Mouse (Mus musculus): ENCODE measurements around the gene Tmem141. TPM values are rescaled to one million over a fixed set of nuclear protein-coding genes. Genes with fewer than 3 reads are reported as not detected.

Gene Tmem141
- total and polyA plus RNA-seq, 3 experiments, result 6.2 to 11.1 (median 7.7) TPM

DNA sequence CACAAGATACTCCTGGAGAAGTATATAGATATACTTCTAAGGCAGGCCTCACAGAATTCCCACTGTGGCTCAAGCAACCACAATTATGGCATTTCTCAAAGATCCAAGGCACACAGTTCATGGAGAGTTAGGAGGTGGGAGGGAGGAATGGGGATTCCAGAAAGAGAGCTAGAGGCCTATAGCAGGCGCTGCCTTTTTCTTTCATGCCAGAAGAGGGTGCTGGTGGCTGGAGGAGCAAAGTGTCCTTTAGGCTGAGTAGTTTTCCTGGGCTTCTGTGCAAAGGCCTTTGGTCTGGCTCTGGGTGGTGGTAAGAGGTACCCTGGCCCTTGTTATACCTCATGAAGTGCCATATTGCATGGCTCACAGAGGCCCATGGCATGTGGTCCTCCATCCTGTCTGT lies 12.2 kb upstream of the Tmem141 start:
- in situ Hi-C loops (cut with MboI; ENCODE audit: low pct_ligation_motif_present, low pct_unique_long_range_greater_than_20kb, low sequenced_read_pairs), result no loop called here
- Histone ChIP-seq H3K9me3 (replicated peaks; ENCODE audit: low read length) (no peaks in the 10 kb centered on the region), H3K9ac (ENCODE audit: insufficient read depth, low read depth) (no peak overlapping the region), H3K27ac (ENCODE audit: insufficient read depth, low read depth) (no peak overlapping the region), H3K4me3 (replicated peaks in 1 of 3; ENCODE audit: low read depth in 2 of 3, low read length in 2 of 3, poor library complexity in 1 of 3) (no peak overlapping the region), H3K4me2 (ENCODE audit: insufficient read depth, low read depth, poor library complexity, severe bottlenecking) (no peak overlapping the region), H3K36me3 (replicated peaks in 1 of 2; ENCODE audit: control insufficient read depth in 1 of 2, insufficient read depth in 1 of 2, low read length in 1 of 2) (no peaks in the 10 kb centered on the region), H3K27me3 (replicated peaks) (peaks cover 69% of the 10 kb centered on the region), H3K4me1 (ENCODE audit: control insufficient read depth in 1 of 2, insufficient read depth in 2 of 2) (no peaks in the 10 kb centered on the region), H3K79me2 (replicated peaks; ENCODE audit: control insufficient read depth, extremely low read depth, insufficient read depth, poor library complexity, severe bottlenecking) (no peaks in the 10 kb centered on the region)
- peak; percentile 4 for DNase-seq (ENCODE audit: extremely low read depth)
- TF ChIP-seq RAD21 (IDR thresholded peaks at IDR 0.05; ENCODE audit: low read depth, low read length), result peak; percentile 29
- TF ChIP-seq POLR2A (IDR thresholded peaks at IDR 0.05; ENCODE audit: low read depth, low read length), result no peak
- peak; percentile 17 to 44; a peak in 2 of 4 replicates for TF ChIP-seq CTCF (conservative IDR thresholded peaks at IDR 0.05 in 1 of 2, IDR thresholded peaks at IDR 0.05 in 1 of 2; ENCODE audit: low read depth in 2 of 2, low read length in 2 of 2)
- dilution Hi-C loops (cut with MboI; ENCODE audit: extremely low pct_ligation_motif_present, extremely low pct_unique_long_range_greater_than_20kb, low sequenced_read_pairs), result no loop called here

DNA sequence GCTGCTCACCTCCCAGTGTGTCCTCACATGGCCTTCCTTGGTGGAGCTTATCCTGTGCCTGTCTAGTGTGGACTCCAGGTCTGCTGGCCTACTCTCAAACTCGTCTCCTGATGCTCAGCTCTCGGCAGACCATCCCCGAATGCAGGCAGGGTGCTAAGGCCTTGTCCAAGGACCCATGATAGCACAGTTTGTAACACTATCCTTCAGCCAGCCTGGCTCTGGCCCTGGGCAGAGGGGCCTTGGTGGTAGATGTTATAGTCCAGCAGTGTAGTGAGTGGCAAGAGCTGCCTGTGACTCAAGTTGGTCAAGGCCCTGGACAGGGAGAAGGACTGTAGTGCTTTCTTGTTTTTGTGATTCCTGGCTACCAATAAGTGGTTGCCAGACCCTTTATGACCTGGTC lies 11.8 kb upstream of the Tmem141 start:
- Histone ChIP-seq H3K4me1 (ENCODE audit: control insufficient read depth in 1 of 2, insufficient read depth in 2 of 2) (no peaks in the 10 kb centered on the region), H3K4me3 (replicated peaks in 1 of 3; ENCODE audit: low read depth in 2 of 3, low read length in 2 of 3, poor library complexity in 1 of 3) (no peak overlapping the region), H3K9me3 (replicated peaks; ENCODE audit: low read length) (no peaks in the 10 kb centered on the region), H3K27me3 (replicated peaks) (peaks cover 68% of the 10 kb centered on the region), H3K9ac (ENCODE audit: insufficient read depth, low read depth) (no peak overlapping the region), H3K4me2 (ENCODE audit: insufficient read depth, low read depth, poor library complexity, severe bottlenecking) (no peak overlapping the region), H3K79me2 (replicated peaks; ENCODE audit: control insufficient read depth, extremely low read depth, insufficient read depth, poor library complexity, severe bottlenecking) (no peaks in the 10 kb centered on the region), H3K27ac (ENCODE audit: insufficient read depth, low read depth) (no peak overlapping the region), H3K36me3 (replicated peaks in 1 of 2; ENCODE audit: control insufficient read depth in 1 of 2, insufficient read depth in 1 of 2, low read length in 1 of 2) (no peaks in the 10 kb centered on the region)
- in situ Hi-C loops (cut with MboI; ENCODE audit: low pct_ligation_motif_present, low pct_unique_long_range_greater_than_20kb, low sequenced_read_pairs), result no loop called here
- DNase-seq (ENCODE audit: extremely low read depth), result no peak
- dilution Hi-C loops (cut with MboI; ENCODE audit: extremely low pct_ligation_motif_present, extremely low pct_unique_long_range_greater_than_20kb, low sequenced_read_pairs), result no loop called here
- TF ChIP-seq ETS1 (conservative IDR thresholded peaks at IDR 0.05; ENCODE audit: low read depth, low read length) (no peak), UBTF (IDR thresholded peaks at IDR 0.05; ENCODE audit: low read depth, low read length) (no peak), IRF4 (IDR thresholded peaks at IDR 0.05; ENCODE audit: low read depth, low read length) (no peak), PAX5 (IDR thresholded peaks at IDR 0.05; ENCODE audit: low read length) (no peak), NELFE (IDR thresholded peaks at IDR 0.05; ENCODE audit: low read depth, low read length) (no peak), GABPA (IDR thresholded peaks at IDR 0.05; ENCODE audit: insufficient replicate concordance, low read depth, low read length) (no peak), MEF2A (IDR thresholded peaks at IDR 0.05; ENCODE audit: borderline replicate concordance, low read depth, low read length) (no peak), RAD21 (IDR thresholded peaks at IDR 0.05; ENCODE audit: low read depth, low read length) (no peak), MAFK (IDR thresholded peaks at IDR 0.05; ENCODE audit: insufficient replicate concordance, low read length) (no peak), SMC3 (IDR thresholded peaks at IDR 0.05; ENCODE audit: low read depth, low read length) (no peak), MAZ (IDR thresholded peaks at IDR 0.05; ENCODE audit: low read depth, low read length) (no peak), JUND (conservative IDR thresholded peaks at IDR 0.05; ENCODE audit: low read depth, low read length) (no peak), MYC (IDR thresholded peaks at IDR 0.05; ENCODE audit: low read depth, low read length) (no peak), CHD2 (IDR thresholded peaks at IDR 0.05; ENCODE audit: low read length) (no peak), TCF12 (IDR thresholded peaks at IDR 0.05; ENCODE audit: low read depth, low read length) (no peak), CTCF (conservative IDR thresholded peaks at IDR 0.05 in 1 of 2, IDR thresholded peaks at IDR 0.05 in 1 of 2; ENCODE audit: low read depth in 2 of 2, low read length in 2 of 2) (no peak), POLR2AphosphoS2 (IDR thresholded peaks at IDR 0.05; ENCODE audit: low read depth, low read length) (no peak), BHLHE40 (IDR thresholded peaks at IDR 0.05; ENCODE audit: low read depth, low read length) (no peak)
